Mouse (Mus musculus): ENCODE measurements around the gene Sycp2l. TPM values are rescaled to one million over a fixed set of nuclear protein-coding genes. Genes with fewer than 3 reads are reported as not detected.

Gene Sycp2l
- polyA plus RNA-seq, 1 experiment from 2014 or later = not detected

Other genes with a start within 250 kb of the Sycp2l start
- gene Pak1ip1, start 113.3 kb upstream of the Sycp2l start, polyA plus RNA-seq (2014; fragmentation: Nextera tagmentation; extraction: Ambion mirVana) = 52.1 and 54.6 TPM in 2 replicates
- gene Tmem14c, start 98.0 kb upstream of the Sycp2l start, polyA plus RNA-seq (2014; fragmentation: Nextera tagmentation; extraction: Ambion mirVana) = 245 and 252 TPM in 2 replicates
- gene Mak, start 34.6 kb upstream of the Sycp2l start, polyA plus RNA-seq (2014; fragmentation: Nextera tagmentation; extraction: Ambion mirVana) = 0.04 and 0.15 TPM in 2 replicates
- not detected in 2 replicates for gene Gcm2, start 3.3 kb upstream of the Sycp2l start, polyA plus RNA-seq (2014; fragmentation: Nextera tagmentation; extraction: Ambion mirVana)
- 0.44 and 0.92 TPM in 2 replicates for gene Elovl2, start 106.1 kb downstream of the Sycp2l start, polyA plus RNA-seq (2014; fragmentation: Nextera tagmentation; extraction: Ambion mirVana)
- 8.8 and 10.6 TPM in 2 replicates for gene Smim13, start 135.5 kb downstream of the Sycp2l start, polyA plus RNA-seq (2014; fragmentation: Nextera tagmentation; extraction: Ambion mirVana)
- gene Gm17364, start 159.7 kb downstream of the Sycp2l start, polyA plus RNA-seq (2014; fragmentation: Nextera tagmentation; extraction: Ambion mirVana) = not detected in 2 replicates